Mouse (Mus musculus): ENCODE data around the gene Rfx4. TPM values are rescaled to one million over a fixed set of nuclear protein-coding genes. Genes with fewer than 3 reads are reported as not detected.

The Rfx4 gene
- polyA plus RNA-seq, 1 experiment from 2014 or later, result 62.9 TPM

GRCm38 (mm10) chr10:84954236-84954635 lies 198.4 kb downstream of the Rfx4 start:
- no peak overlapping the region for H3K4me3 ChIP-seq (ENCODE audit: low read depth, low read length)
- ATAC-seq (ENCODE audit: insufficient read depth, low FRiP score, low TSS enrichment), result no peak
- no peaks in the 10 kb centered on the region for H3K4me1 ChIP-seq (ENCODE audit: control insufficient read depth, insufficient read depth, low read length)
- no peaks in the 10 kb centered on the region for H3K36me3 ChIP-seq (ENCODE audit: control insufficient read depth, insufficient read depth, low read length)
- no peak overlapping the region for H3K9ac ChIP-seq (ENCODE audit: low read length)
- no peaks in the 10 kb centered on the region for H3K27me3 ChIP-seq (ENCODE audit: control insufficient read depth, insufficient read depth, low read length)
- H3K4me2 ChIP-seq (ENCODE audit: low read depth), result no peak overlapping the region
- H3K9me3 ChIP-seq (ENCODE audit: control insufficient read depth, low read length), result no peaks in the 10 kb centered on the region
- WGBS, result 93% methylated on average over 10 of the region's 10 CpGs
- H3K27ac ChIP-seq (ENCODE audit: low read depth, low read length), result no peak overlapping the region
- DNase-seq (ENCODE audit: low spot score), result no peak

Other genes starting within 250 kb of the Rfx4 start
- 90.0 and 91.2 TPM in 2 replicates for gene Ckap4, start 222.0 kb upstream of the Rfx4 start, polyA plus RNA-seq (2014; fragmentation: Nextera tagmentation; extraction: Ambion mirVana)
- 11.6 and 13.5 TPM in 2 replicates for gene Tcp11l2, start 179.4 kb upstream of the Rfx4 start, polyA plus RNA-seq (2014; fragmentation: Nextera tagmentation; extraction: Ambion mirVana)
- 19.2 and 20.2 TPM in 2 replicates for gene Polr3b, start 133.8 kb upstream of the Rfx4 start, polyA plus RNA-seq (2014; fragmentation: Nextera tagmentation; extraction: Ambion mirVana)
- 31.7 and 32.9 TPM in 2 replicates for gene Ric8b, start 161.6 kb downstream of the Rfx4 start, polyA plus RNA-seq (2014; fragmentation: Nextera tagmentation; extraction: Ambion mirVana)